Mouse (Mus musculus) ES-E14 (cell line): ENCODE data around the gene 4930568D16Rik. TPM values are rescaled to one million over a fixed set of nuclear protein-coding genes. Genes with fewer than 3 reads are reported as not detected.

Experiments used
- DNase-seq: peaks from one replicate; pipeline ENCODE4 v3.0.0-alpha.2; 2013; ENCODE audit warnings: low read depth, low spot score
- H3K27ac ChIP-seq: 2 replicates; pipeline ENCODE4 v1.5.1; 2012; ENCODE audit warnings: low read depth, mild to moderate bottlenecking, low read length, moderate library complexity, mixed read lengths; ENCODE audit not compliant: poor library complexity, insufficient read depth, severe bottlenecking
- H3K36me3 ChIP-seq: 2 replicates; pipeline ENCODE4 v1.6.1; 2012; ENCODE audit warnings: mild to moderate bottlenecking, low read length, moderate library complexity, mixed read lengths; ENCODE audit not compliant: control insufficient read depth, poor library complexity, insufficient read depth, severe bottlenecking
- H3K4me1 ChIP-seq, 2 experiments: fragments of 150-350 bp in 1 of 2; sonication (generic) in 1 of 2; 2 replicates each; pipeline ENCODE4 v1.6.1; 2012; ENCODE audit warnings: low read length in 2 of 2, mild to moderate bottlenecking in 1 of 2, mixed read lengths in 1 of 2; ENCODE audit not compliant: control insufficient read depth in 2 of 2, insufficient read depth in 2 of 2, poor library complexity in 1 of 2
- H3K4me3 ChIP-seq, 2 experiments: fragments of 150-350 bp in 1 of 2; sonication (generic) in 1 of 2; 2 replicates each; pipeline ENCODE4 v1.5.1; 2012; ENCODE audit warnings: low read length in 2 of 2, low read depth in 1 of 2, mild to moderate bottlenecking in 1 of 2, mixed read lengths in 1 of 2; ENCODE audit not compliant: insufficient read depth in 1 of 2, poor library complexity in 1 of 2, severe bottlenecking in 1 of 2
- H3K9ac ChIP-seq: 2 replicates; pipeline ENCODE4 v1.6.1; 2012; ENCODE audit warnings: low read depth, mild to moderate bottlenecking, low read length, mixed read lengths; ENCODE audit not compliant: poor library complexity, insufficient read depth, severe bottlenecking
- H3K9me3 ChIP-seq: fragments of 150-350 bp; sonication (generic); 2 replicates; pipeline ENCODE4 v1.6.1; 2012; ENCODE audit warnings: low read depth, mild to moderate bottlenecking, low read length; ENCODE audit not compliant: control insufficient read depth, insufficient read depth
- CHD2 ChIP-seq: IDR thresholded peaks from 2 replicates; pipeline ENCODE4 v1.6.1; 2014; ENCODE audit warnings: mild to moderate bottlenecking, low read depth, low read length, inconsistent platforms
- HCFC1 ChIP-seq: IDR thresholded peaks from 2 replicates; pipeline ENCODE4 v1.6.1; 2012; ENCODE audit warnings: low read length, inconsistent platforms, borderline replicate concordance; ENCODE audit not compliant: insufficient read depth
- MAFK ChIP-seq: IDR thresholded peaks from 2 replicates; pipeline ENCODE4 v1.6.1; 2014; ENCODE audit warnings: mild to moderate bottlenecking, low read depth, low read length, inconsistent platforms; ENCODE audit not compliant: insufficient read depth
- ZC3H11A ChIP-seq: IDR thresholded peaks from 2 replicates; pipeline ENCODE4 v1.6.1; 2012; ENCODE audit warnings: low read depth, mild to moderate bottlenecking, inconsistent platforms, low read length, borderline replicate concordance
- ZNF384 ChIP-seq: IDR thresholded peaks from 2 replicates; pipeline ENCODE4 v1.6.1; 2012; ENCODE audit warnings: low read depth, low read length, inconsistent platforms
- in situ Hi-C, 2 experiments: fragments of 600-800 bp; cut with MboI; formaldehyde crosslinking; loops; one replicate each; pipeline ENCODE4 v1.15.1; 2025; ENCODE audit warnings: low sequenced_read_pairs in 2 of 2, inconsistent platforms in 1 of 2; ENCODE audit not compliant: unreplicated experiment in 2 of 2
- total RNA-seq: library from RNA; depleted of rRNA; stranded (reverse); fragments of 300-350 nt; gene quantifications from 2 replicates; pipeline ENCODE4 v1.2.3, GENCODE M21; 2012

4930568D16Rik gene
- total RNA-seq, 1 experiment: not detected

GRCm38 (mm10) chr2:35322404-35323164, 44.9 kb downstream of the 4930568D16Rik start:
- no peaks in the 10 kb centered on the region for H3K9me3 ChIP-seq
- H3K36me3 ChIP-seq: no peaks in the 10 kb centered on the region; the same call in 1 of the 2 replicates
- 0 out of 4 replicates have a peak, but pooled peaks cover 0 to 2% of the 10 kb centered on the region in 2 experiments for H3K4me1 ChIP-seq
- in situ Hi-C loops: no loop called here
- no peak for TF ChIP-seq CHD2
- no peak for TF ChIP-seq ZNF384
- no peak for TF ChIP-seq HCFC1
- no peak for TF ChIP-seq MAFK
- no peak for TF ChIP-seq ZC3H11A
- H3K4me3 ChIP-seq: no peak overlapping the region
- no peak for DNase-seq
- H3K9ac ChIP-seq: no peak overlapping the region
- no peak overlapping the region for H3K27ac ChIP-seq

GRCm38 (mm10) chr2:35320399-35320798, 47.1 kb downstream of the 4930568D16Rik start:
- in situ Hi-C loops: no loop called here
- TF ChIP-seq ZNF384 (no peak), MAFK (no peak), ZC3H11A (no peak), HCFC1 (no peak), CHD2 (no peak)

GRCm38 (mm10) chr2:35318405-35318804, 49.1 kb downstream of the 4930568D16Rik start:
- Histone ChIP-seq H3K9ac (no peak overlapping the region), H3K4me1 (0 out of 4 replicates have a peak, but pooled peaks cover 0 to 2% of the 10 kb centered on the region in 2 experiments), H3K4me3 (no peak overlapping the region), H3K27ac (no peak overlapping the region), H3K36me3 (no peaks in the 10 kb centered on the region; the same call in 1 of the 2 replicates), H3K9me3 (no peaks in the 10 kb centered on the region)
- no peak for DNase-seq
- TF ChIP-seq HCFC1 (no peak), ZNF384 (no peak), ZC3H11A (no peak), CHD2 (no peak), MAFK (no peak)
- in situ Hi-C loops: no loop called here

More at GRCm38 (mm10) chr2:35320399-35320798, 47.1 kb downstream of the 4930568D16Rik start:
- H3K9me3 ChIP-seq: no peaks in the 10 kb centered on the region
- H3K4me3 ChIP-seq: no peak overlapping the region
- DNase-seq: no peak
- no peak overlapping the region for H3K27ac ChIP-seq
- no peak overlapping the region for H3K9ac ChIP-seq
- no peaks in the 10 kb centered on the region; the same call in 1 of the 2 replicates for H3K36me3 ChIP-seq
- H3K4me1 ChIP-seq: 0 out of 4 replicates have a peak, but pooled peaks cover 0 to 2% of the 10 kb centered on the region in 2 experiments

GRCm38 (mm10) chr2:35317604-35318003, 49.9 kb downstream of the 4930568D16Rik start:
- Histone ChIP-seq H3K27ac (no peak overlapping the region), H3K4me3 (no peak overlapping the region), H3K4me1 (0 out of 4 replicates have a peak, but pooled peaks cover 0 to 2% of the 10 kb centered on the region in 2 experiments), H3K36me3 (no peaks in the 10 kb centered on the region; the same call in 1 of the 2 replicates), H3K9ac (no peak overlapping the region), H3K9me3 (no peaks in the 10 kb centered on the region)
- in situ Hi-C loops: no loop called here
- TF ChIP-seq MAFK (no peak), ZNF384 (no peak), ZC3H11A (no peak), CHD2 (no peak), HCFC1 (no peak)
- DNase-seq: no peak
